ENCODE assay signal across 18 mouse cellular contexts in the genomic region with DNA sequence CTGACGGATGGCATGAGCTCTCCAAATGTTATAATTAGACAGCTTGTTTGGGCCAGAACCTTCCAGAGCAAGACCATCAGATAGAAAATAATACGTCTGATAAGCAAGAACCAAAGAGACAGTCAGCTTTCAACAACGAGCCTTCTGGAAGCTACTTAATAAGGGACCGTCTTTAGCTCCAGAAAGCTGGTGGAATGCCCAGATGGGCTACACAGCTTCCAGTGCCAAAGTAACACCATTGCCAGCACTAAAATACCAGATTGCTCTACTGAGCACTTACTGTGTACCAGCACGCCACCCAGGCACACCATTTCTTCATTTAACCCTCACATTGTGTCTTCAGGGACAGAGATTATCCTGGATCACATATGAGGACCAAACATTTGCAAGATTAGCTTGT.
DNase-seq lines count a peak whose midpoint lies in the region; ATAC-seq lines count a peak whose summit lies in the region.
"Had no signal": no experiment of that assay in that cellular context is flagged by ENCODE, and none has a peak within 500 bp of the region (broad histone marks: within the 10 kb centered on the region; RNA-seq: fewer than 3 reads in every experiment).

No protein-coding gene starts in this region.

- no peak overlapping the region for H3K4me2 ChIP-seq in heart, embryonic 11.5 days
- H3K4me2 ChIP-seq: heart, embryonic 15.5 days; hindbrain, embryonic 14.5 days; limb, embryonic 13.5 days; liver, embryonic 15.5 days; midbrain, embryonic 13.5 days had no signal

- WGBS in heart, embryonic 11.5 days (ENCODE audit: insufficient replicate concordance) = 66% methylated on average over 5 of the region's 5 CpGs
- 91% methylated on average over 5 of the region's 5 CpGs for WGBS in midbrain, embryonic 10.5 days

- no peaks in the 10 kb centered on the region for H3K27me3 ChIP-seq in heart, embryonic 11.5 days (ENCODE audit: control insufficient read depth, insufficient read depth, low read length)
- H3K27me3 ChIP-seq in midbrain, embryonic 10.5 days (ENCODE audit: low read depth, poor library complexity, severe bottlenecking) = no peaks in the 10 kb centered on the region
- H3K27me3 ChIP-seq: heart, embryonic 15.5 days; limb, embryonic 13.5 days; liver, embryonic 15.5 days; midbrain, embryonic 13.5 days had no signal

- H3K9ac ChIP-seq in heart, embryonic 11.5 days (ENCODE audit: low read depth, low read length) = no peak overlapping the region
- H3K9ac ChIP-seq: heart, embryonic 15.5 days; hindbrain, embryonic 14.5 days; limb, embryonic 13.5 days; liver, embryonic 15.5 days; midbrain, embryonic 13.5 days had no signal

- H3K4me3 ChIP-seq in heart, embryonic 11.5 days (ENCODE audit: low read depth, low read length) = no peak overlapping the region
- no peak overlapping the region for H3K4me3 ChIP-seq in midbrain, embryonic 10.5 days
- H3K4me3 ChIP-seq: heart, embryonic 15.5 days; limb, embryonic 13.5 days; liver, embryonic 15.5 days; midbrain, embryonic 13.5 days had no signal

- no peak overlapping the region for H3K27ac ChIP-seq in heart, embryonic 11.5 days (ENCODE audit: low read depth, low read length)
- no peak overlapping the region for H3K27ac ChIP-seq in midbrain, embryonic 10.5 days (replicated peaks)
- H3K27ac ChIP-seq: heart, embryonic 15.5 days; hindbrain, embryonic 14.5 days; kidney, postnatal 0 days; limb, embryonic 13.5 days; midbrain, embryonic 13.5 days had no signal

- H3K36me3 ChIP-seq in heart, embryonic 11.5 days (ENCODE audit: control insufficient read depth, insufficient read depth, low read length) = no peaks in the 10 kb centered on the region
- H3K36me3 ChIP-seq in midbrain, embryonic 10.5 days = no peaks in the 10 kb centered on the region
- H3K36me3 ChIP-seq: heart, embryonic 15.5 days; limb, embryonic 13.5 days; liver, embryonic 15.5 days; midbrain, embryonic 13.5 days had no signal

- ATAC-seq in heart, embryonic 11.5 days (replicated peaks; ENCODE audit: insufficient number of reproducible peaks, low FRiP score, low TSS enrichment) = no peak
- ATAC-seq: midbrain, embryonic 13.5 days had no signal

- no peaks in the 10 kb centered on the region for H3K9me3 ChIP-seq in heart, embryonic 11.5 days (replicated peaks; ENCODE audit: control insufficient read depth, low read length)
- no peaks in the 10 kb centered on the region for H3K9me3 ChIP-seq in midbrain, embryonic 10.5 days (replicated peaks)
- H3K9me3 ChIP-seq: heart, embryonic 15.5 days; limb, embryonic 13.5 days; liver, embryonic 15.5 days; midbrain, embryonic 13.5 days had no signal

- DNase-seq in heart, adult 11 months = peak; percentile 88
- DNase-seq in brain, embryonic 18.5 days (ENCODE audit: low read depth, low spot score) = peak; percentile 30
- peak; percentile 78 for DNase-seq in cerebellum, adult 9-11 months
- DNase-seq in layer of hippocampus, adult 9-11 months = peak; percentile 80
- DNase-seq in gastrocnemius, postnatal 4 days (ENCODE audit: low spot score in 2 of 2) = no peak
- DNase-seq in midbrain, embryonic 10.5 days (ENCODE audit: low spot score) = no peak
- DNase-seq in kidney, postnatal 10 days = no peak
- DNase-seq: adrenal gland, adult 2 months; gastrocnemius, postnatal 36 days; right cerebral cortex, postnatal 25 days; thymus, adult 18-20 months had no signal

- peaks cover 9% of the 10 kb centered on the region; the same call in 1 of the 2 replicates for H3K4me1 ChIP-seq in heart, embryonic 11.5 days (ENCODE audit: control insufficient read depth, insufficient read depth, low read length)
- H3K4me1 ChIP-seq in midbrain, embryonic 10.5 days = no peaks in the 10 kb centered on the region
- H3K4me1 ChIP-seq: midbrain, embryonic 13.5 days had no signal

Comparison
In these comparisons a context has a peak if more than half of its experiments do, and no peak if none do; other contexts are left out.
1. DNase-seq: peak in heart, adult 11 months (single experiment), brain, embryonic 18.5 days (single experiment), cerebellum, adult 9-11 months (single experiment) and layer of hippocampus, adult 9-11 months (single experiment); none in gastrocnemius, postnatal 4 days (0 of 2), midbrain, embryonic 10.5 days (single experiment) and kidney, postnatal 10 days (single experiment).